Mouse (Mus musculus) liver, embryonic 14.5 days (tissue): ENCODE data around the gene Pde4b. TPM values are rescaled to one million over a fixed set of nuclear protein-coding genes. Genes with fewer than 3 reads are reported as not detected.

Experiments
- ATAC-seq: fragments of 200-750 bp; cut with Nextera tagmentation; 2 replicates; pipeline ENCODE4 v1.8.0; 2017; ENCODE audit warnings: moderate number of reproducible peaks, mild to moderate bottlenecking, moderate library complexity; ENCODE audit not compliant: insufficient read depth
- DNase-seq, 3 experiments: peaks; one replicate each; pipeline ENCODE4 v3.0.0-alpha.2; 2012 to 2013; ENCODE audit warnings: low read depth in 3 of 3, low spot score in 3 of 3
- H3K27ac ChIP-seq: fragments of 300-500 bp; sonication (generic); 2 replicates; pipeline ENCODE4 v1.5.1; 2014; ENCODE audit warnings: moderate library complexity, mild to moderate bottlenecking, control low read depth, inconsistent platforms
- H3K27me3 ChIP-seq: fragments of 300-500 bp; sonication (generic); 2 replicates; pipeline ENCODE4 v1.6.1; 2014; ENCODE audit warnings: mild to moderate bottlenecking, low read length, moderate library complexity; ENCODE audit not compliant: control insufficient read depth, insufficient read depth
- H3K36me3 ChIP-seq: fragments of 300-500 bp; sonication (generic); replicated peaks from 2 replicates; pipeline ENCODE4 v1.6.1; 2014; ENCODE audit warnings: low read depth; ENCODE audit not compliant: control insufficient read depth, insufficient read depth
- H3K4me1 ChIP-seq, 2 experiments: fragments of 200-500 bp in 1 of 2; fragments of 300-500 bp in 1 of 2; sonication (generic) in 1 of 2; replicated peaks; 2 replicates each; pipeline ENCODE4 v1.6.1; 2012 to 2014; ENCODE audit warnings: antibody characterized with exemption in 1 of 2, inconsistent platforms in 1 of 2, low read length in 1 of 2; ENCODE audit not compliant: control insufficient read depth in 2 of 2, insufficient read depth in 2 of 2
- H3K4me2 ChIP-seq: fragments of 300-500 bp; sonication (generic); 2 replicates; pipeline ENCODE4 v1.6.1; 2014; ENCODE audit warnings: low read depth, mild to moderate bottlenecking, control low read depth, moderate library complexity
- H3K4me3 ChIP-seq, 2 experiments: fragments of 200-500 bp in 1 of 2; fragments of 300-500 bp in 1 of 2; sonication (generic) in 1 of 2; 2 replicates each; pipeline ENCODE4 v1.5.1; 2012 to 2014; ENCODE audit warnings: low read depth in 2 of 2, low read length in 2 of 2, mild to moderate bottlenecking in 2 of 2, control low read depth in 1 of 2, inconsistent platforms in 1 of 2, moderate library complexity in 1 of 2; ENCODE audit not compliant: insufficient read depth in 1 of 2
- H3K9ac ChIP-seq: fragments of 300-500 bp; sonication (generic); replicated peaks from 2 replicates; pipeline ENCODE4 v1.6.1; 2014; ENCODE audit warnings: mild to moderate bottlenecking, control low read depth, moderate library complexity
- H3K9me3 ChIP-seq: fragments of 300-500 bp; sonication (generic); 2 replicates; pipeline ENCODE4 v1.6.1; 2016; ENCODE audit warnings: low read length, mixed read lengths; ENCODE audit not compliant: control insufficient read depth
- CTCF ChIP-seq: IDR thresholded peaks from 2 replicates; pipeline ENCODE4 v1.5.1; 2016; ENCODE audit warnings: antibody characterized with exemption, low read depth, control low read depth
- EP300 ChIP-seq: IDR thresholded peaks from 2 replicates; pipeline ENCODE4 v1.6.1; 2016; ENCODE audit warnings: antibody characterized with exemption, low read depth
- WGBS: fragments of 180-500 bp; shearing (Covaris S2); extraction: QIAGEN DNeasy Blood & Tissue Kit; methylation state at CpG from one replicate; pipeline ENCODE4 v1.1.7; 2014; ENCODE audit not compliant: insufficient replicate concordance; 5-methylcytosine and 5-hydroxymethylcytosine counted together
- polyA plus RNA-seq, 2 experiments: library from polyadenylated mRNA; depleted of rRNA in 1 of 2; stranded (reverse) in 1 of 2; unstranded in 1 of 2; fragments of >200 nt; fragmentation: Nextera tagmentation in 1 of 2; extraction: Ambion mirVana in 1 of 2; gene quantifications; 2 replicates each; pipeline versions ENCODE4 v1.2.1 to v1.2.3; 2012 to 2014

Pde4b gene
- polyA plus RNA-seq, 2 experiments = 1.5 to 2.3 TPM

DNA sequence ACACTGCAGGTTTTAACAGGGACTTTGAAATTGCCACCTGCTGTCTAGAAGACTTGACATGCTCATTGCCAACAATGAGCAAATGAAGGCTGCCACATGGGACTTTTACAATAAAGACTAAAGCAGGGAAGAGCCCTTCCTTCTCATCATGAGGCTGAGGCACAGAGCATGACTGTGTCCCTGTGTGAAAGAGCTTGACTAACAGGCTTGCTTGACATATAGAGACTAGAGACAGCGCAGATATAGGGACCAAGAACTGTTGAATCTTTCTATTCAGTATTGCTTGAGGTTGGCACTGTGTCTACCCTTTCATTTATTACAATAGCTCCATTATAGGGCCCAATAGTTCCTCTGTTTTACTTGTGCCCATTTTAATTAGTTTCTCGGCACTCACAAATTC lies 325.8 kb downstream of the Pde4b start:
- no peak overlapping the region for H3K27ac ChIP-seq

DNA sequence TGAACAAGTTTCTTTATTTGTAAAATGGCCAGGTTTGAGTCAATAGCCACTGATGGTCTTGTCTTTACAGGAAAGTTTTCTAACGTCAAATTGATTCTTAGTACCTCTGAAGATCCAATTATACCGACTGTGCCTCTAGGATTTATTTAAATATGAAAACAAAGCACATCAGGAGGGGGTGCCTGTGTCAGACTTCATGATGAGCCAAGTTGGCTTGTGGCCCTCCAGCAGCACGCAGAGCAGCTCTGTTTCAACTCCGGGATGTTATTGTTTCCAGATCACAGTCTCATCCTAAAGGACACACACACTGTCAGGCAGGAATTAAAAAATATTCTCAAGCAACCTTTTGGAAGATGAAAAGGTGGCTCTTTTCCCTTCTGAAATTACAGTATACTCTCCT lies 326.5 kb downstream of the Pde4b start:
- Histone ChIP-seq H3K4me1 (no peaks in the 10 kb centered on the region), H3K27me3 (no peaks in the 10 kb centered on the region), H3K36me3 (no peaks in the 10 kb centered on the region), H3K4me3 (no peak overlapping the region), H3K9ac (no peak overlapping the region), H3K9me3 (no peaks in the 10 kb centered on the region), H3K27ac (no peak overlapping the region), H3K4me2 (no peak overlapping the region)
- 54% methylated on average over 4 of the region's 4 CpGs for WGBS
- TF ChIP-seq EP300 (no peak), CTCF (no peak)
- DNase-seq (no peak), ATAC-seq (no peak)

More for the DNA sequence above, 325.8 kb downstream of the Pde4b start:
- H3K4me2 ChIP-seq = no peak overlapping the region
- no peak overlapping the region for H3K4me3 ChIP-seq
- H3K9me3 ChIP-seq = no peaks in the 10 kb centered on the region
- no peaks in the 10 kb centered on the region for H3K4me1 ChIP-seq
- TF ChIP-seq CTCF = no peak
- ATAC-seq (no peak), DNase-seq (no peak)
- no peak overlapping the region for H3K9ac ChIP-seq
- no peaks in the 10 kb centered on the region for H3K36me3 ChIP-seq
- 64% methylated on average over 2 of the region's 2 CpGs for WGBS
- no peaks in the 10 kb centered on the region for H3K27me3 ChIP-seq

DNA sequence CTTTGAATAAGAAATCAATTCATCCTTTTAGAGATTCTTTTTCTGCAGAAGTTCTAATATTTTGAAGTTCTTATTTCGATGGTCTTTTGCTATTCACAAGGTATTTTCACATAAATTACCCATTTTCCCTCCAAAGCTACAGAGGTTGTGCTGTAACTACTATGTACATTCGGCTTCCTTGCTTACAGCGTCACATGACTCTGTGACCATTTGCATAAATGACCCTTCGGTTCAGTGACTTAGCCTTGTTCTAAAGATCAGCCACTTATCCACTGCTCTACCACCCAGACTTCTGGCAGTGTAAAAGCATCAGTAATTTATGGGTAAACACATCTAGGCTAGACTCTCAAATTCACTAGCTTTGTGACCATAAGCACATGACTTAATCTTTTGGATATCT lies 327.3 kb downstream of the Pde4b start:
- Histone ChIP-seq H3K4me3 (no peak overlapping the region), H3K36me3 (no peaks in the 10 kb centered on the region), H3K9ac (no peak overlapping the region), H3K27me3 (no peaks in the 10 kb centered on the region), H3K9me3 (no peaks in the 10 kb centered on the region), H3K4me2 (no peak overlapping the region), H3K4me1 (no peaks in the 10 kb centered on the region), H3K27ac (no peak overlapping the region)
- TF ChIP-seq CTCF (no peak), EP300 (no peak)
- DNase-seq (no peak), ATAC-seq (no peak)
- WGBS = 54% methylated on average over 4 of the region's 4 CpGs

DNA sequence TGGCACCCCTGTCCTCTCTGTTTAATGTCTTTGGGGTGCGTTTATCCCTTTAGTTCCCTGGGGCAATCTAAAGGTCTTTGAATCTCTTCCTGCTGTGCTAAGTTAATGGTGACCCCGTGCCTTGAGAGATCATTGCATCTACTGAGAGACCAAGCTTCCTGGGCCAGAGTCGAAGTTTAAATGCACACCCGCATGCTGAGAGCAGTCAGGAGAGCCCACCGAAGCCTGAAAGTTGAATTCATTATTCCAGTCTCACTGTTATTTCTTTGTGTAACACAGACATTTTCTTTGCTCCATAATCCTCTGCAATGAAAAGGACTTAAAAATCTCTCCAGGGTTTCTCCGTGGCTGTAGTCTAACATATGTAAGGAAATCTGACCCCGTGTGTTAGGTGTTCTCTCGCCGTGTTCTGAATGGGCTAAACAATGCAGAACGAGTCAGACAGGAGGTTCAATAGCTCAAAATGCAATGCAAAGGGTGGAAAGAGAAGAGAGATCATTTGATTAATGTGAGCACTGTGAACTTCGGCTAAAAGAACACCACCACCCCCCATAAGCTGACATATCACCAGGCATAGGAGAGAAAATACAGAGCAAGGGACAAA lies 333.6 kb downstream of the Pde4b start:
- Histone ChIP-seq H3K27ac (no peak overlapping the region), H3K36me3 (no peaks in the 10 kb centered on the region), H3K4me3 (no peak overlapping the region), H3K4me2 (no peak overlapping the region), H3K27me3 (no peaks in the 10 kb centered on the region), H3K9ac (no peak overlapping the region), H3K4me1 (no peaks in the 10 kb centered on the region), H3K9me3 (no peaks in the 10 kb centered on the region)
- ATAC-seq = no peak
- no peak for DNase-seq
- 59% methylated on average over 11 of the region's 11 CpGs for WGBS
- TF ChIP-seq CTCF = no peak
- no peak for TF ChIP-seq EP300

DNA sequence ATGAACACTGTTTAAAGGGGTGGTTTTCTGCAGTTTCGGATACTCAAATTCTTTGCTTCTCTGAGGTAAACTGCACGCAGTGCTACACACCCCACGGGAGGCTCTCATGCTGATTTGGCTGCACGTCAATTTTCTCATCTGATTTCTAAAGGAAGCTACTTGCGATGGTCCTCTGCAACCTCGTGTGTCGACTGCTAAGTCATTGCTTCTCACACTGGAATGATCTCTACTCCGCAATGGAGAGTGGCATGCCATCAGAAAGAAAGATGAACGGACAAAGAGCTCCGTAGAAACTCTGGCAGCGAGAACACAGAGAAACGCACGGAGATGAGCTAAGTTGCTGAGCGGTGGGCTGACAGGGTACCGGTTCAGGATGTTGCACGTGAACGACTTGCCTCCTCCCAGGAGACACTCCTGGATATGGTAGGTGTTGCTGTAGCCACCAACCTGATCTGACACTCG lies 334.1 kb downstream of the Pde4b start:
- ATAC-seq (no peak), DNase-seq (no peak)
- Histone ChIP-seq H3K27ac (no peak overlapping the region), H3K4me3 (no peak overlapping the region), H3K9me3 (no peaks in the 10 kb centered on the region), H3K9ac (no peak overlapping the region), H3K4me1 (no peaks in the 10 kb centered on the region), H3K27me3 (no peaks in the 10 kb centered on the region), H3K4me2 (no peak overlapping the region), H3K36me3 (no peaks in the 10 kb centered on the region)
- no peak for TF ChIP-seq EP300
- no peak for TF ChIP-seq CTCF
- 70% methylated on average over 18 of the region's 18 CpGs for WGBS
